Mouse (Mus musculus) brown adipose tissue, adult 24 weeks (tissue): Measurements from ENCODE around the gene Ctnnb1. TPM values are rescaled to one million over a fixed set of nuclear protein-coding genes. Genes with fewer than 3 reads are reported as not detected.
A peak's percentile ranks its signal among the peaks of the same experiment; 100 is the strongest.

Source experiments
- H3K27ac ChIP-seq: fragments of 200-500 bp; replicated peaks from 2 replicates; pipeline ENCODE4 v1.5.1; 2012; ENCODE audit warnings: low read depth, mild to moderate bottlenecking, low read length
- H3K4me1 ChIP-seq: fragments of 200-500 bp; 2 replicates; pipeline ENCODE4 v1.6.1; 2012; ENCODE audit warnings: low read length, mixed read lengths; ENCODE audit not compliant: control insufficient read depth, insufficient read depth, insufficient read length
- H3K4me3 ChIP-seq: fragments of 200-500 bp; 2 replicates; pipeline ENCODE4 v1.5.1; 2012; ENCODE audit warnings: low read depth, mild to moderate bottlenecking, low read length, moderate library complexity; ENCODE audit not compliant: insufficient read depth
- polyA plus RNA-seq: library from polyadenylated mRNA; stranded (reverse); fragments of >200 nt; gene quantifications from 2 replicates; pipeline ENCODE4 v1.2.4, GENCODE M21; 2012; ENCODE audit not compliant: missing spikeins, insufficient read depth, insufficient read length

Gene Ctnnb1
- polyA plus RNA-seq, 1 experiment, result 200 TPM

- Histone ChIP-seq H3K4me3 (peak overlapping the region; percentile 100), H3K4me1 (peaks cover 25% of the 10 kb centered on the region), H3K27ac (peak overlapping the region; percentile 81)
Measured at GRCm38 (mm10) chr9:120934821-120935633, 6.0 kb downstream of the Ctnnb1 start.

- Histone ChIP-seq H3K4me3 (peak overlapping the region; percentile 100), H3K27ac (peak overlapping the region; percentile 6; the same call in 1 of the 2 replicates), H3K4me1 (peaks cover 28% of the 10 kb centered on the region)
Measured at GRCm38 (mm10) chr9:120935634-120935922, 6.6 kb downstream of the Ctnnb1 start.

GRCm38 (mm10) chr9:120936351-120936750 is 7.3 kb downstream of the Ctnnb1 start:
- Histone ChIP-seq H3K4me1 (peaks cover 30% of the 10 kb centered on the region), H3K4me3 (peak overlapping the region; percentile 100), H3K27ac (peak overlapping the region; percentile 6; the same call in 1 of the 2 replicates)

GRCm38 (mm10) chr9:120940858-120941257 is 11.8 kb downstream of the Ctnnb1 start:
- Histone ChIP-seq H3K4me3 (no peak overlapping the region), H3K27ac (no peak overlapping the region), H3K4me1 (peaks cover 52% of the 10 kb centered on the region)

- H3K27ac ChIP-seq, result no peak overlapping the region
- no peak overlapping the region for H3K4me3 ChIP-seq
- peaks cover 52% of the 10 kb centered on the region for H3K4me1 ChIP-seq
Measured at GRCm38 (mm10) chr9:120943757-120944156, 14.7 kb downstream of the Ctnnb1 start.

GRCm38 (mm10) chr9:120944211-120944610 is 15.2 kb downstream of the Ctnnb1 start:
- H3K4me1 ChIP-seq, result peaks cover 54% of the 10 kb centered on the region
- no peak overlapping the region for H3K4me3 ChIP-seq
- H3K27ac ChIP-seq, result no peak overlapping the region

- H3K4me1 ChIP-seq, result peaks cover 45% of the 10 kb centered on the region
- H3K4me3 ChIP-seq, result no peak overlapping the region
- no peak overlapping the region for H3K27ac ChIP-seq
Measured at GRCm38 (mm10) chr9:120946131-120946530, 17.1 kb downstream of the Ctnnb1 start.

- Histone ChIP-seq H3K4me3 (no peak overlapping the region), H3K4me1 (peaks cover 27% of the 10 kb centered on the region), H3K27ac (no peak overlapping the region)
Measured at GRCm38 (mm10) chr9:120948832-120949231, 19.8 kb downstream of the Ctnnb1 start.

GRCm38 (mm10) chr9:120950761-120951160 is 21.7 kb downstream of the Ctnnb1 start:
- H3K4me3 ChIP-seq, result no peak overlapping the region
- H3K27ac ChIP-seq, result no peak overlapping the region
- H3K4me1 ChIP-seq, result peaks cover 20% of the 10 kb centered on the region

- Histone ChIP-seq H3K4me3 (no peak overlapping the region), H3K4me1 (peaks cover 15% of the 10 kb centered on the region), H3K27ac (no peak overlapping the region)
Measured at GRCm38 (mm10) chr9:120951947-120952346, 22.9 kb downstream of the Ctnnb1 start.

GRCm38 (mm10) chr9:120958051-120958450 is 29.0 kb downstream of the Ctnnb1 start:
- peaks cover 9% of the 10 kb centered on the region; the same call in 1 of the 2 replicates for H3K4me1 ChIP-seq
- H3K27ac ChIP-seq, result no peak overlapping the region

GRCm38 (mm10) chr9:120958560-120958959 is 29.5 kb downstream of the Ctnnb1 start:
- H3K4me1 ChIP-seq, result peaks cover 9% of the 10 kb centered on the region; the same call in 1 of the 2 replicates
- H3K27ac ChIP-seq, result no peak overlapping the region
- H3K4me3 ChIP-seq, result no peak overlapping the region

More at GRCm38 (mm10) chr9:120958051-120958450, 29.0 kb downstream of the Ctnnb1 start:
- no peak overlapping the region for H3K4me3 ChIP-seq

- H3K4me1 ChIP-seq, result peaks cover 9% of the 10 kb centered on the region; the same call in 1 of the 2 replicates
Measured at GRCm38 (mm10) chr9:120959225-120959624, 30.2 kb downstream of the Ctnnb1 start.

GRCm38 (mm10) chr9:120960611-120961010 is 31.6 kb downstream of the Ctnnb1 start:
- H3K4me1 ChIP-seq, result peaks cover 9% of the 10 kb centered on the region; the same call in 1 of the 2 replicates
- H3K4me3 ChIP-seq, result no peak overlapping the region
- no peak overlapping the region for H3K27ac ChIP-seq

More at GRCm38 (mm10) chr9:120959225-120959624, 30.2 kb downstream of the Ctnnb1 start:
- no peak overlapping the region for H3K27ac ChIP-seq
- no peak overlapping the region for H3K4me3 ChIP-seq

GRCm38 (mm10) chr9:120961466-120961865 is 32.5 kb downstream of the Ctnnb1 start:
- Histone ChIP-seq H3K27ac (no peak overlapping the region), H3K4me1 (peaks cover 9% of the 10 kb centered on the region; the same call in 1 of the 2 replicates), H3K4me3 (no peak overlapping the region)
